Mouse (Mus musculus) inflammation-experienced regulatory T-cells, adult 16 weeks (primary cell): ENCODE data around the gene Gm11549. TPM values are rescaled to one million over a fixed set of nuclear protein-coding genes. Genes with fewer than 3 reads are reported as not detected.

Experiments used
- polyA plus RNA-seq: library from polyadenylated mRNA; unstranded; fragments of 100-300 nt; shearing (Covaris generic); gene quantifications from one replicate; pipeline ENCODE4 v1.2.1, GENCODE M21; 2017

Gene Gm11549
- polyA plus RNA-seq, result not detected

DNA sequence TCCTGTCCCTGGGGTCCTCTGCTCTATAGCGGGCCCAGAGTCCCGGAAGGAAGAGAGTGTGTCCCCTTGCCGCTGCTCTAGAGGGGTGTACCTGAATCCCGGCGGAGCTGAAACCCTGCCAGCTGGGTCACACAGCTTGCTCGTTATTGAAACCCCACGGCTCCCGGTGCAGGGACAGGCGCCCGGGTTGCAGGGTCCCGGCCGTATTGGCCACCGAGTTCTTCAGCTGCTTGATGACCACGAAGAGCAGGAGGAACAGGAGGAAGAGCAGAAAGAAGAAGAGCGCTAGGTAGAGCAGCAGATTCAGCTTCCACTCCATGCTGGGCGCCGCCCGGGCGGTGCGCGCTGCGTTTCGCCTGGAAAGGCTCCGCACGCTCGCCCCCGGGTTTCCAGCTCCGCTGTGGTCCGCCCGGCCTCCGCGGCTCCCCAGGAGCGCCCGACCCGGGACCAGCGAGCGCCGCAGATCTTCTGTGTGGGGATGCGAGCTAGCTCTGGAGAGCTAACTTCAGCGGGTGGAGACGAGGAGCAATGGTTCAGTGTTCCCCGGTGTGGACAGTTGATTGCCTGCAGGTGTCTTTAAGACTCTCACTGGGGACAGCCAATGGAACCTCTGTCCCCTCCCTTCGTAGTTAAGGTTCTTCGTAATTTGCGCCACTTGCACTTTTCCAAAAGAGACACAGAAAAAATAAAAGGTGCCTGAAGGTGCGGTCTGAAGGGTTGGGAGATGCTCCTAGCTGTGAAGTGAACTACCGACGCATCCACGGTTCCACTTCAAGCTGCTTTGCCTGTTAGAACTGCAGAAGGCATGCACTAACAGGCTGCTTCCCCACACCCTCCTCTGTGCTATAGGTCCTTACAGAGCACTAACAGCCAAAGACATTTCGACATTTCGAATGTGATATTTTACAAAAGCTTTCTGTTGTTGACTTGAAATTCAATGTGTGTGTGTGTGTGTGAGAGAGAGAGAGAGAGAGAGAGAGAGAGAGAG is at the start of gene Gm11549:
Gene Gm11549, minus strand, starts transcription at position 741 of the 988 bp plus-strand sequence.

DNA sequence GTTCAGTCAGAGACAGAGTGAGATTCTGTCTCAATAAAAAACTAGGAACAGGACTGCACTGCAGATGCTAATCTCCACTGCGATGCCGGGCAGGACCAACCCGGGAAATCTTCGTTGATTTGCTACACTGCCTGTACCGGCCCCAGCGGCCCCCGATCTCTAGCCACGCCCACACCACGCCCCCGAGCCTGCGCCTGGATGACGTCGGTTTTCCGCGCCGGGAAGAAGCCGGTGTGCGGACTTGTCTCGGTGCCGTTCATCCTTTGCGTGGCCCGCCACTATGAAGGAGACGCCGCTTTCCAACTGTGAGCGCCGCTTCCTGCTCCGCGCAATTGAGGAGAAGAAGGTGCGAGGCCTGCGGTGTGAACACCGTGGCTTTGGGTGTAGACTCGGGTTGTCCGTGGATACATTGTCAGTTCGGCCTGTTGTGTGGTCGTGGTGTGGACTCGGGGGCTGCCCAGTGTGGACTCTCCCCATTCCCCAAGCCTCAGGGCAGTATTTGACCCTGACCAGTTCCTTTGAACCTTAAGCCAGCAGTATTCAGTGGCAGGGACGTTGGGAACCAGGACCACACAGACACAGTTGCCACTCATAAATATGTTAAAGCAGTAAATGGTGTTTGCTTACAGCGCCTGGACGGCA is 30.9 kb upstream of the Gm11549 start, which contains the start of gene Exosc9:
Gene Exosc9, plus strand, starts transcription at position 201 of the 642 bp plus-strand sequence.

DNA sequence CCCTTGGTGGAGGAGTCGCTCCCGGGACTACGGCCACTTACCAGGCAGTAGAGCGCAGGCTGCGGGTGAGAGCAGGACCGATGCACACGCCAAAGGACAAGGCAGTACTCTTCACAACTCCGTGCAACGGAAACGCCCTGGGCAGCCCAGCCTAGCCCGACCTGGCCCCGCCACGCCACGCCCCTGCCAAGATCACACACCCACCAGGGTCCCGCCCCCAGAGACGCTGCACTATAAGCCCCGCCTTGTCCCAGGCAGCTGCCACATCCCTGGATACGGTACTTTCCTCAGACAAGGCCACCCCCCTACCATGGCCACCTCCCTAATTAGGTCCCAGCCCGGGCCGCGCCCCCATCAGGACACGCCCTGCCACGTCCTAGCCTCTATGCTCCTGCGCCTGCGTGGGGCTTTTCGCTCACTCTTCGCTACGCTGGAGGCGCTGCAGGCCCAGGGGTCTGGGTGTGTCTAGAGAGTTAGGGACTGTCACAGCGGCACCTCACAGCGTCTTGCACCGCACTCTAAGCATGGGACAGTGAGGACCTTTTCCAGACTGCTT is 46.0 kb downstream of the Gm11549 start, which contains the start of the genes Anxa5 and 1810062G17Rik:
Gene Anxa5, minus strand, starts transcription at position 363 of the 556 bp plus-strand sequence.
Gene 1810062G17Rik, plus strand, starts transcription at position 406 of the 556 bp plus-strand sequence.

Other genes with a start within 250 kb of the Gm11549 start
- gene Anxa5, start 45.9 kb downstream of the Gm11549 start, polyA plus RNA-seq, result 186 TPM
- gene 1810062G17Rik, start 45.9 kb downstream of the Gm11549 start, polyA plus RNA-seq, result 1.5 TPM
- gene Exosc9, start 30.8 kb upstream of the Gm11549 start, polyA plus RNA-seq, result 56.0 TPM
- 4.2 TPM for gene Ccna2, start 50.3 kb upstream of the Gm11549 start, polyA plus RNA-seq
- 0.61 TPM for gene Bbs7, start 91.7 kb upstream of the Gm11549 start, polyA plus RNA-seq
- gene Trpc3, start 168.4 kb upstream of the Gm11549 start, polyA plus RNA-seq, result not detected